Mouse (Mus musculus) adrenal gland, postnatal 36 days (tissue): ENCODE results near the gene Baiap2l2. TPM values are rescaled to one million over a fixed set of nuclear protein-coding genes. Genes with fewer than 3 reads are reported as not detected.

Experiments used
- DNase-seq, 2 experiments: peaks; one replicate each; pipeline ENCODE4 v3.0.0; 2021; ENCODE audit warnings: mixed read lengths in 1 of 2
- total RNA-seq, 2 experiments: library from RNA; stranded (reverse); gene quantifications; 2 replicates each; pipeline ENCODE4 v1.2.3; 2021

Baiap2l2 gene
- total RNA-seq, 2 experiments from 2014 or later: not detected

GRCm38 (mm10) chr15:79299563-79300155 is 14.3 kb upstream of the Baiap2l2 start:
- DNase-seq: no peak

GRCm38 (mm10) chr15:79298553-79298952 is 13.2 kb upstream of the Baiap2l2 start:
- no peak for DNase-seq

GRCm38 (mm10) chr15:79292779-79293178 is 7.4 kb upstream of the Baiap2l2 start:
- DNase-seq: no peak

GRCm38 (mm10) chr15:79290340-79290739 is 5.0 kb upstream of the Baiap2l2 start:
- no peak for DNase-seq

GRCm38 (mm10) chr15:79289441-79289840 is 4.1 kb upstream of the Baiap2l2 start:
- no peak for DNase-seq

GRCm38 (mm10) chr15:79288387-79288786 is 3.0 kb upstream of the Baiap2l2 start:
- DNase-seq: no peak

- DNase-seq: no peak
These were observed 1.8 kb upstream of the Baiap2l2 start for GRCm38 (mm10) chr15:79287091-79287490.

- DNase-seq: no peak
These were observed 804 bp upstream of the Baiap2l2 start for GRCm38 (mm10) chr15:79286141-79286540.

- DNase-seq: no peak
These were observed 2.0 kb downstream of the Baiap2l2 start for GRCm38 (mm10) chr15:79283371-79283770.

GRCm38 (mm10) chr15:79282434-79282833 is 2.9 kb downstream of the Baiap2l2 start:
- no peak for DNase-seq

GRCm38 (mm10) chr15:79281389-79281788 is 3.9 kb downstream of the Baiap2l2 start:
- no peak for DNase-seq

- no peak for DNase-seq
These were observed 4.5 kb downstream of the Baiap2l2 start for GRCm38 (mm10) chr15:79280850-79281249.

GRCm38 (mm10) chr15:79280209-79280608 is 5.1 kb downstream of the Baiap2l2 start:
- peak in 1 of 2 experiments; percentile 34 for DNase-seq

GRCm38 (mm10) chr15:79277728-79278127 is 7.6 kb downstream of the Baiap2l2 start:
- no peak for DNase-seq

- no peak for DNase-seq
These were observed 12.3 kb downstream of the Baiap2l2 start for GRCm38 (mm10) chr15:79273020-79273419.

- peak; percentile 48 to 51 for DNase-seq
These were observed 14.1 kb downstream of the Baiap2l2 start for GRCm38 (mm10) chr15:79271124-79271746.

- peak; percentile 84 to 91 for DNase-seq
These were observed 14.8 kb downstream of the Baiap2l2 start for GRCm38 (mm10) chr15:79270317-79271123.

GRCm38 (mm10) chr15:79268521-79268920 is 16.8 kb downstream of the Baiap2l2 start:
- DNase-seq: no peak

- DNase-seq: no peak
These were observed 20.0 kb downstream of the Baiap2l2 start for GRCm38 (mm10) chr15:79265384-79265783.

- DNase-seq: no peak
These were observed 21.6 kb downstream of the Baiap2l2 start for GRCm38 (mm10) chr15:79263726-79264125.

- no peak for DNase-seq
These were observed 22.5 kb downstream of the Baiap2l2 start for GRCm38 (mm10) chr15:79262786-79263309.

- peak; percentile 49 to 55 for DNase-seq
These were observed 23.0 kb downstream of the Baiap2l2 start for GRCm38 (mm10) chr15:79262375-79262774.

- DNase-seq: no peak
These were observed 23.6 kb downstream of the Baiap2l2 start for GRCm38 (mm10) chr15:79261757-79262156.
